Mouse (Mus musculus) lung, postnatal 0 days (tissue): ENCODE results near the gene Slc6a19. TPM values are rescaled to one million over a fixed set of nuclear protein-coding genes. Genes with fewer than 3 reads are reported as not detected.
A peak's percentile ranks its signal among the peaks of the same experiment; 100 is the strongest.

Source experiments
- ATAC-seq: fragments of 200-750 bp; cut with Nextera tagmentation; 2 replicates; pipeline ENCODE4 v1.8.0; 2017; ENCODE audit warnings: moderate library complexity
- DNase-seq: peaks from one replicate; pipeline ENCODE4 v3.0.0-alpha.2; 2016; ENCODE audit warnings: low spot score
- H3K27ac ChIP-seq: fragments of 300-500 bp; sonication (generic); 2 replicates; pipeline ENCODE4 v1.5.1; 2014; ENCODE audit warnings: antibody characterized with exemption, mild to moderate bottlenecking, low read length, mixed read lengths
- H3K27me3 ChIP-seq: fragments of 300-500 bp; sonication (generic); replicated peaks from 2 replicates; pipeline ENCODE4 v1.6.1; 2014; ENCODE audit warnings: low read length, mixed read lengths; ENCODE audit not compliant: insufficient read depth
- H3K36me3 ChIP-seq: fragments of 300-500 bp; sonication (generic); 2 replicates; pipeline ENCODE4 v1.6.1; 2014; ENCODE audit warnings: low read length, mixed read lengths; ENCODE audit not compliant: insufficient read depth
- H3K4me1 ChIP-seq: fragments of 300-500 bp; sonication (generic); 2 replicates; pipeline ENCODE4 v1.6.1; 2014; ENCODE audit warnings: antibody characterized with exemption, low read depth, low read length, mixed read lengths; ENCODE audit not compliant: insufficient read depth
- H3K4me2 ChIP-seq: fragments of 300-500 bp; sonication (generic); replicated peaks from 2 replicates; pipeline ENCODE4 v1.6.1; 2014; ENCODE audit warnings: low read depth, mild to moderate bottlenecking, low read length, moderate library complexity, mixed read lengths
- H3K4me3 ChIP-seq: fragments of 300-500 bp; sonication (generic); 2 replicates; pipeline ENCODE4 v1.5.1; 2014; ENCODE audit warnings: low read depth, low read length
- H3K9ac ChIP-seq: fragments of 300-500 bp; sonication (generic); replicated peaks from 2 replicates; pipeline ENCODE4 v1.6.1; 2014; ENCODE audit warnings: low read depth, mild to moderate bottlenecking
- H3K9me3 ChIP-seq: fragments of 300-500 bp; sonication (generic); 2 replicates; pipeline ENCODE4 v1.6.1; 2016; ENCODE audit warnings: low read length, mixed read lengths
- CTCF ChIP-seq: IDR thresholded peaks from 2 replicates; pipeline ENCODE4 v1.5.1; 2016; ENCODE audit warnings: antibody characterized with exemption, mild to moderate bottlenecking
- EP300 ChIP-seq: IDR thresholded peaks from 2 replicates; pipeline ENCODE4 v1.6.1; 2016; ENCODE audit warnings: antibody characterized with exemption, mild to moderate bottlenecking, control low read depth
- WGBS: fragments of 180-500 bp; shearing (Covaris S2); extraction: QIAGEN DNeasy Blood & Tissue Kit; methylation state at CpG from one replicate; pipeline ENCODE4 v1.1.7; 2014; 5-methylcytosine and 5-hydroxymethylcytosine counted together
- polyA plus RNA-seq: library from polyadenylated mRNA; unstranded; fragments of >200 nt; fragmentation: Nextera tagmentation; extraction: Ambion mirVana; gene quantifications from 2 replicates; pipeline ENCODE4 v1.2.1, GENCODE M21; 2015

The Slc6a19 gene
- polyA plus RNA-seq, 1 experiment from 2014 or later = not detected

DNA sequence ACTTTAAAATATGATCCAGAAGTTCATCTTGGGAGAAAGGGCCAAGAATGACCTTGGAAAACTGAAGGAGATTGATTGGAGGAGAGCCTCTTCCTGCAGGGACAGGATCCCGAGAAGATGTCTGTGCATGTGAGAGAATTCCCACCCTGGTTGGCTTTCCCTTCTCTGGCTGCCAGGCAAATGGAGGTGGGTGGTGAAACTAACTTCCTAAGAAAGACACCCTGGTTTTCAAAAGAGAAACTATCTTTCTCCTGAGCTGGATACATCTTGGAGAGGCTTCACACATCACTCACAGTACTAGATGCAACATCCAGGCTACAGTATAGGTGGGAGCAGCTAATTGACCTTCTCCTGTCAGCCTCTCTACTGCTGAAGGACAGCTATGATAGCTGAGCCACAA is 26.2 kb upstream of the Slc6a19 start:
- H3K9ac ChIP-seq = no peak overlapping the region
- 48% methylated on average over 1 of the region's 1 CpGs for WGBS
- ATAC-seq = no peak

DNA sequence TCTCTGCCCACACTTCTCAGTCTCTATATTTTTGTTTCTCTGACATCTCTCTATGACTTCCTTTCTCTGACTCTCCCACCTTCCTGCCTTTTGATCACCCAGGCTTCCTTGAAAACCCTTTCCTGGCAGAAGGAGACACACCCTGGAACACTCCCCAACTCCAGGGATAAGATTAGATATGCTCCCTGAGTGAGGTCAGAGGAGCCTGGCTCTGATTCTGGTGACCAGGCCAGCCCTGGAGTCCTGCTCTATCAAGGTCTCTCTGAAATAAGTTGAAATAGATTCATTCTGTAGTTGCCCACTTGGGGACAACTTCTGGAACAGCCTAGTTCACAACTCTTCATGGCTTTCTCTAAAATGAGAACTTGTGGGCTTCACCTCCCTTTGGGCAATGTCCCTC is 24.0 kb upstream of the Slc6a19 start:
- TF ChIP-seq EP300 = no peak
- TF ChIP-seq CTCF = no peak

More for the DNA sequence above, 26.2 kb upstream of the Slc6a19 start:
- Histone ChIP-seq H3K4me3 (no peak overlapping the region), H3K9me3 (no peaks in the 10 kb centered on the region), H3K4me2 (no peak overlapping the region), H3K36me3 (no peaks in the 10 kb centered on the region), H3K27ac (no peak overlapping the region), H3K4me1 (no peaks in the 10 kb centered on the region; the same call in 1 of the 2 replicates), H3K27me3 (no peaks in the 10 kb centered on the region)
- no peak for DNase-seq
- TF ChIP-seq EP300 = no peak
- TF ChIP-seq CTCF = no peak

DNA sequence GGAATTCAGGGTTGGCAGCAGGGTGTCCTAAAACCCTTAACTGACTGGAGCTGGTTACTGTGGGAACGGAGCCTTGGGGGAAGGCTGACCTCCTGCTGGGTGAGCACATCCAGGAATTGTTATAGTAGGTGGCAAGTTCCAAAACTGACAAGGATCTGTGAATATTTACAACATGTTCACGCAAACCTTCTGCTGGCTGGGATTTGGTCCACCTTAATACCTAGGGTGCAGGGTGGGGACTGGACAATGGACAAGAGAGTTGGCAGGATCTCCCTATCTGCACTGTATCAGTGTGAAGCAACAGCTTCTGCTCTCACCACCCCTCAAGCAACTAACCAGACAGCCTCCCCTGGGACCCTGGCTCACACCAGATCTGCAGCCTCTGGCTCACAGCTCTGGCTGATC is 23.0 kb upstream of the Slc6a19 start:
- TF ChIP-seq EP300 = peak; percentile 30; the same call in 1 of the 2 replicates
- no peak for TF ChIP-seq CTCF
- no peaks in the 10 kb centered on the region for H3K9me3 ChIP-seq
- DNase-seq (no peak), ATAC-seq (peak; percentile 43)
- no peak overlapping the region for H3K4me2 ChIP-seq
- H3K4me1 ChIP-seq = no peaks in the 10 kb centered on the region; the same call in 1 of the 2 replicates
- no peaks in the 10 kb centered on the region for H3K36me3 ChIP-seq
- H3K27ac ChIP-seq = no peak overlapping the region
- no peak overlapping the region for H3K4me3 ChIP-seq
- H3K9ac ChIP-seq = no peak overlapping the region
- no peaks in the 10 kb centered on the region for H3K27me3 ChIP-seq
- WGBS = 33% methylated on average over 2 of the region's 2 CpGs

More for the DNA sequence above, 24.0 kb upstream of the Slc6a19 start:
- H3K27ac ChIP-seq = no peak overlapping the region
- no peaks in the 10 kb centered on the region for H3K36me3 ChIP-seq
- no peak overlapping the region for H3K4me2 ChIP-seq
- H3K4me1 ChIP-seq = no peaks in the 10 kb centered on the region; the same call in 1 of the 2 replicates
- H3K9ac ChIP-seq = no peak overlapping the region
- DNase-seq (no peak), ATAC-seq (no peak; the same call in 1 of the 2 replicates)
- no peak overlapping the region for H3K4me3 ChIP-seq
- H3K27me3 ChIP-seq = no peaks in the 10 kb centered on the region
- H3K9me3 ChIP-seq = no peaks in the 10 kb centered on the region

DNA sequence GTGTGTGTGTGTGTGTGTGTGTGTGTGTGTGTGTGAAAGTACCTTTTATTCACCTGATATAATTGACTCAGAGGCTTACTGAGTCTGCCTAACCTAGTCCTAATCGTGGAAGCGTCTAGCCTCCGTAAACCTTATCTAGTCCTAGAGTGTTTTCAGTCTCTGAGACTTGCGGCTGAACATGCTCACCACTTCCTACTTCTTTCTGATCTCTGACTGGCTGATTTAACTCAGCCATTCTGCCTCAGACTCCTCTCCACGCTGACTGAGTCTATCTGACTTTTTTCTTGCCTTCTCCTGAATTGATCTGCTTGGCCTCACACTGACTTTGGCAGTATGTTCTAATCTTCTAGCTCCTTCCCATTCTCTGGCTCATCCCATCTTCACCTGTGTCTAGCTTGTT is 20.6 kb upstream of the Slc6a19 start:
- Histone ChIP-seq H3K9ac (no peak overlapping the region), H3K27me3 (no peaks in the 10 kb centered on the region), H3K4me3 (no peak overlapping the region), H3K27ac (no peak overlapping the region), H3K9me3 (no peaks in the 10 kb centered on the region), H3K4me2 (no peak overlapping the region), H3K4me1 (no peaks in the 10 kb centered on the region), H3K36me3 (no peaks in the 10 kb centered on the region)
- TF ChIP-seq CTCF (no peak), EP300 (no peak)
- ATAC-seq (no peak), DNase-seq (no peak)
- 63% methylated on average over 5 of the region's 5 CpGs for WGBS

DNA sequence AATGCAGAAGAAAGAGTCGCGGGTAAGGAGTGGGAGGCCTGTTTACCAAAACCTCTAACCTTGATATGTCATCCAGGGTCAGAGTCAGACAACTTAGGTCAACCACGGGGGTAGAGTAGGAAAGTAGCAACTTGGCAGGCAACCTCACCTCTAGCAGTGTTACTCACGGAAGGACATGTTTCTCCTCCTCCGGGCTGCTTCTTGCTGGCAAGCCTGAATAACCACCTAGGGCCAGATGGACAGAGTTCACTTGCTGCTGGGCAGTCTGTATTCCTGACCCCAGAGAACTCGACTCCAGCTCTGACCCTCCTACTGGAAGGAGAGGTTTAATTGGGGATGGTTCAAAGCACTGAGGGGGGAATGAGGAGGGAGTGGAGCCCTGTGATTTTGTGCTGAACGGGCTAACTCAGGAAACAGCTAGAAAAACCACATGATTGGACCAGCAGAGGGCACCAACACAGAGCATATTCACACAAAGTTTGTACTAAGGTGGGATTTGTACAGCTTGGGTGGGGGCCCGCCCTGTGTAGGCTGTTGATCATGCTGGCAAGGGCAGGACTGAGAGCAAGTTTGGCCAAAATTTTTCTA is 18.5 kb upstream of the Slc6a19 start:
- TF ChIP-seq CTCF (peak; percentile 77), EP300 (no peak)
- no peaks in the 10 kb centered on the region for H3K27me3 ChIP-seq
- no peak overlapping the region for H3K27ac ChIP-seq
- H3K9me3 ChIP-seq = no peaks in the 10 kb centered on the region
- 25% methylated on average over 8 of the region's 8 CpGs for WGBS
- DNase-seq (peak; percentile 46), ATAC-seq (no peak; the same call in 1 of the 2 replicates)
- H3K4me3 ChIP-seq = no peak overlapping the region
- H3K36me3 ChIP-seq = no peaks in the 10 kb centered on the region
- no peak overlapping the region for H3K9ac ChIP-seq
- no peaks in the 10 kb centered on the region for H3K4me1 ChIP-seq
- H3K4me2 ChIP-seq = no peak overlapping the region

DNA sequence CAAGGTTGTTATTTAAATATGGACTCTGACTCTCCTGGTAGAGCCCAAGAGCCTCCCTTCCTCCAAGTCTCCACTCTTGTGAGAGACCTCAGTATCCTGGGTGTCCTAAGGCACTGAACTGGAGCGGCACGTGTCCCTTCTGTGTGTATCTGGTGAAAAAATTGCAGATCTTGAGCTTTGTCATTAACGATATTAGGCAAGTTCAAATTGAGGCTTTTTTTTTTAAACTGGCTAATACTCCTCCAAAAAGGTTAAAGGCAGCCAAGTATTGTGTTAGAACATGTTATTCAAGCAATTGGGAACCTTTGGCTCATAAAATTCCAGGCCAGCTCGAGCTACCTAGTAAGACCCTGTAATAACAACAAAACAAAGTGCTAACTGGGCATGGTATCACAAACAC is 15.6 kb upstream of the Slc6a19 start:
- Histone ChIP-seq H3K4me2 (no peak overlapping the region), H3K4me3 (no peak overlapping the region), H3K9me3 (no peaks in the 10 kb centered on the region), H3K27me3 (no peaks in the 10 kb centered on the region), H3K36me3 (no peaks in the 10 kb centered on the region), H3K27ac (no peak overlapping the region), H3K4me1 (no peaks in the 10 kb centered on the region), H3K9ac (no peak overlapping the region)
- WGBS = 80% methylated on average over 4 of the region's 4 CpGs
- TF ChIP-seq CTCF (no peak), EP300 (no peak)
- DNase-seq (no peak), ATAC-seq (no peak)
